Mouse (Mus musculus) megakaryocyte, embryonic 14.5 days (primary cell): Measurements from ENCODE around the gene Ap1s1.

ENCODE experiments used
- FLI1 ChIP-seq: IDR thresholded peaks from 2 replicates; pipeline ENCODE4 v1.6.1; 2012; ENCODE audit warnings: low read length, inconsistent platforms, mixed read lengths
- GATA1 ChIP-seq: IDR thresholded peaks from 3 replicates; pipeline ENCODE4 v1.6.1; 2012; ENCODE audit warnings: mixed read lengths, low read length, inconsistent platforms, borderline replicate concordance

DNA sequence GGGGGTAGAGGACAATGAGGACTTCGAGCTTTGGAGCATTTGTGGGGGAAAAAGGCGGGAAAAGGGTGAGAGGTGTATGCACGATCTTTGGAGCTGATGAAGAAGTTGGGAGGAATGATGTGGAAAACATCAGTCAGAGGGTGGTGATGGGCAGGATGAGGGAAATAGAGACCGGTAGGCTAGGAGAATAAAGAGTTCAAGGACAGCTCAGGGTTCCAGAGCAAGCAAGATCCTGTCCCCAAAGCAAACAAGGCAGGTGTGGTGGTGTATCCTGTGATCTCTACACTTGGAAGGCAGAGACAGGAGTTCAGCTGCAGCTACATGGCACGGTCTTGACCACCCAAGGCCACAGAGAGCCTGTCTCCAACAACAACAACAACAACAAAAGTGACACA lies 386 bp upstream of the Ap1s1 start:
- TF ChIP-seq FLI1 (no peak), GATA1 (no peak)
